19 mouse cellular contexts compared by ENCODE assay signal in genomic region chr3:101985634-101986033, GRCm38 (mm10). TPM values are rescaled to one million over a fixed set of nuclear protein-coding genes. Genes with fewer than 3 reads are reported as not detected.
"Had no signal": no experiment of that assay in that cellular context is flagged by ENCODE, and none has a peak within 500 bp of the region (broad histone marks: within the 10 kb centered on the region; RNA-seq: fewer than 3 reads in every experiment).

No protein-coding gene starts in this region.

- H3K27me3 ChIP-seq: limb, embryonic 12.5 days; limb, embryonic 15.5 days; midbrain, embryonic 13.5 days had no signal

- H3K4me1 ChIP-seq: limb, embryonic 12.5 days; limb, embryonic 15.5 days had no signal

- H3K4me3 ChIP-seq: limb, embryonic 12.5 days; limb, embryonic 15.5 days; midbrain, embryonic 13.5 days had no signal

- DNase-seq: kidney, postnatal 14 days; kidney, postnatal 4 days; left cerebral cortex, postnatal 4 days; liver, postnatal 0 days; lung, embryonic 14.5 days; thymus, adult 18-20 months; thymus, postnatal 36 days had no signal

- ATAC-seq: liver, postnatal 0 days; lung, postnatal 0 days; midbrain, embryonic 13.5 days had no signal

- H3K9me3 ChIP-seq: limb, embryonic 12.5 days; limb, embryonic 15.5 days; midbrain, embryonic 13.5 days had no signal

- H3K27ac ChIP-seq: limb, embryonic 12.5 days; limb, embryonic 15.5 days; liver, embryonic 14.5 days; macrophage; midbrain, embryonic 13.5 days had no signal

- H3K36me3 ChIP-seq: limb, embryonic 12.5 days; limb, embryonic 15.5 days; midbrain, embryonic 13.5 days had no signal

- H3K4me2 ChIP-seq: limb, embryonic 12.5 days; limb, embryonic 15.5 days; liver, embryonic 11.5 days; lung, embryonic 14.5 days; midbrain, embryonic 13.5 days had no signal

- H3K9ac ChIP-seq: limb, embryonic 12.5 days; limb, embryonic 15.5 days; liver, embryonic 14.5 days; liver, postnatal 0 days; lung, embryonic 14.5 days; midbrain, embryonic 13.5 days had no signal

RNA-seq across cellular contexts. Expression of gene Nhlh2, which starts 24.2 kb away (rescaled TPM):
- total RNA-seq: megakaryocyte, adult 5-6 weeks had no signal
- polyA plus RNA-seq: liver, embryonic 14.5 days; liver, postnatal 0 days; lung, embryonic 14.5 days; lung, postnatal 0 days; macrophage; spleen, adult 2 months; stomach, embryonic 16.5 days; testis, adult 2 months; urinary bladder, adult 2 months had no signal
